Mouse (Mus musculus) heart, postnatal 0 days (tissue): ENCODE data around the gene Lrg1. TPM values are rescaled to one million over a fixed set of nuclear protein-coding genes. Genes with fewer than 3 reads are reported as not detected.

ENCODE experiments used
- ATAC-seq: fragments of 200-750 bp; cut with Nextera tagmentation; 2 replicates; pipeline ENCODE4 v1.8.0; 2017; ENCODE audit warnings: low read depth, moderate number of reproducible peaks, moderate library complexity; ENCODE audit not compliant: insufficient read depth
- DNase-seq: peaks from one replicate; pipeline ENCODE4 v3.0.0-alpha.2; 2016; ENCODE audit warnings: low spot score
- H3K27ac ChIP-seq: fragments of 300-500 bp; sonication (generic); 2 replicates; pipeline ENCODE4 v1.5.1; 2014; ENCODE audit warnings: low read depth, mild to moderate bottlenecking
- H3K27me3 ChIP-seq: fragments of 300-500 bp; sonication (generic); 2 replicates; pipeline ENCODE4 v1.6.1; 2014; ENCODE audit warnings: low read length, mixed read lengths; ENCODE audit not compliant: control insufficient read depth, insufficient read depth
- H3K36me3 ChIP-seq: fragments of 300-500 bp; sonication (generic); replicated peaks from 2 replicates; pipeline ENCODE4 v1.6.1; 2014; ENCODE audit warnings: low read length, mixed read lengths; ENCODE audit not compliant: control insufficient read depth, insufficient read depth
- H3K4me1 ChIP-seq: fragments of 300-500 bp; sonication (generic); 2 replicates; pipeline ENCODE4 v1.6.1; 2014; ENCODE audit warnings: antibody characterized with exemption; ENCODE audit not compliant: control insufficient read depth, insufficient read depth
- H3K4me2 ChIP-seq: fragments of 300-500 bp; sonication (generic); 2 replicates; pipeline ENCODE4 v1.6.1; 2014; ENCODE audit warnings: low read depth, mild to moderate bottlenecking, low read length, moderate library complexity
- H3K4me3 ChIP-seq: fragments of 300-500 bp; sonication (generic); 2 replicates; pipeline ENCODE4 v1.5.1; 2014; ENCODE audit warnings: low read depth, low read length
- H3K9ac ChIP-seq: fragments of 300-500 bp; sonication (generic); replicated peaks from 2 replicates; pipeline ENCODE4 v1.6.1; 2014; ENCODE audit warnings: low read depth, low read length, mixed read lengths
- H3K9me3 ChIP-seq: fragments of 300-500 bp; sonication (generic); replicated peaks from 2 replicates; pipeline ENCODE4 v1.6.1; 2016; ENCODE audit warnings: low read length; ENCODE audit not compliant: control insufficient read depth
- CTCF ChIP-seq: IDR thresholded peaks from 2 replicates; pipeline ENCODE4 v1.5.1; 2016; ENCODE audit warnings: antibody characterized with exemption, control low read depth, low read depth
- EP300 ChIP-seq: IDR thresholded peaks from 2 replicates; pipeline ENCODE4 v1.6.1; 2016; ENCODE audit warnings: antibody characterized with exemption, low read depth
- WGBS: fragments of 180-500 bp; shearing (Covaris S2); extraction: QIAGEN DNeasy Blood & Tissue Kit; methylation state at CpG from one replicate; pipeline ENCODE4 v1.1.7; 2014; 5-methylcytosine and 5-hydroxymethylcytosine counted together
- polyA plus RNA-seq: library from polyadenylated mRNA; unstranded; fragments of >200 nt; fragmentation: Nextera tagmentation; extraction: Ambion mirVana; gene quantifications from 2 replicates; pipeline ENCODE4 v1.2.1, GENCODE M21; 2015
- total RNA-seq: library from RNA; depleted of rRNA; stranded (reverse); fragments of >200 nt; gene quantifications from 2 replicates; pipeline ENCODE4 v1.2.3, GENCODE M21; 2014; ENCODE audit warnings: low replicate concordance; rRNA removed

Lrg1 gene
- total and polyA plus RNA-seq, 2 experiments from 2014 or later = 4.5 to 9.0 TPM

- Histone ChIP-seq H3K4me3 (peak overlapping the region; percentile 86), H3K9ac (peak overlapping the region; percentile 73), H3K4me2 (peak overlapping the region; percentile 75), H3K36me3 (peaks cover 43% of the 10 kb centered on the region), H3K9me3 (no peaks in the 10 kb centered on the region), H3K27me3 (no peaks in the 10 kb centered on the region), H3K27ac (peak overlapping the region; percentile 99), H3K4me1 (peaks cover 5% of the 10 kb centered on the region; the same call in 1 of the 2 replicates)
- ATAC-seq (peak; percentile 31), DNase-seq (peak; percentile 84)
- TF ChIP-seq EP300 (no peak), CTCF (no peak)
- WGBS = 7% methylated on average over 22 of the region's 22 CpGs
Measured at GRCm38 (mm10) chr17:56074097-56074826, 47.5 kb downstream of the Lrg1 start.

GRCm38 (mm10) chr17:56072243-56072642, 49.6 kb downstream of the Lrg1 start:
- H3K36me3 ChIP-seq = peaks cover 63% of the 10 kb centered on the region
- H3K9me3 ChIP-seq = no peaks in the 10 kb centered on the region
- H3K27ac ChIP-seq = no peak overlapping the region
- H3K4me2 ChIP-seq = no peak overlapping the region
- ATAC-seq (no peak), DNase-seq (no peak)
- peaks cover 5% of the 10 kb centered on the region; the same call in 1 of the 2 replicates for H3K4me1 ChIP-seq
- H3K9ac ChIP-seq = no peak overlapping the region
- TF ChIP-seq CTCF (no peak), EP300 (no peak)
- H3K27me3 ChIP-seq = no peaks in the 10 kb centered on the region
- H3K4me3 ChIP-seq = no peak overlapping the region
- 83% methylated on average over 5 of the region's 5 CpGs for WGBS

DNA sequence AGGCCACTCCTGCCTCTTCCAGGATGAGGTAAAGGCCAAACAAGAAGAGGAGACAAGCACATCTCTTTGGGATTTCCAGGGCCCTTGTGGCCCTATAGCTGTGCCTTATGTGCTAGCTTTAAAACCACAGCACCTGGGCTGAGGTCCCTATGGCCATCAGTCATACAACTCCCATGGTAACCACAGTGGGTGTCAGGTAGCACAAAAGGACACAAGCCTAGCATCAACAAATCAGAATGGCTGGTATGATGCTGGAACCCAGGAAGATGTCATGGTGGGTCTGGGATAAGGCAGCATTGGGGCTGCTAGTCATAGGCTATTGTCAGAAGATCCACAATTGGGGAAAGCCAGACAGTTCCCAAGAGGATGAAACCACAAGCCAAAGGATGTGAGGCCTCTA, 50.7 kb downstream of the Lrg1 start:
- no peak overlapping the region for H3K27ac ChIP-seq
- ATAC-seq = no peak
- no peak for DNase-seq
- H3K4me2 ChIP-seq = no peak overlapping the region
- H3K9me3 ChIP-seq = no peaks in the 10 kb centered on the region
- TF ChIP-seq EP300 (no peak), CTCF (no peak)
- no peaks in the 10 kb centered on the region for H3K27me3 ChIP-seq
- no peak overlapping the region for H3K9ac ChIP-seq
- H3K36me3 ChIP-seq = peaks cover 73% of the 10 kb centered on the region
- peaks cover 5% of the 10 kb centered on the region; the same call in 1 of the 2 replicates for H3K4me1 ChIP-seq
- no peak overlapping the region for H3K4me3 ChIP-seq

Other genes with a start within 250 kb of the Lrg1 start
- 0.08 and 4.4 TPM in 2 replicates for gene Zfp119a, start 243.1 kb downstream of the Lrg1 start, total RNA-seq
- gene Zfp119a, start 243.1 kb downstream of the Lrg1 start, polyA plus RNA-seq = 5.4 and 6.0 TPM in 2 replicates
- 3.1 and 8.2 TPM in 2 replicates for gene Zfp959, start 229.9 kb downstream of the Lrg1 start, total RNA-seq
- 7.3 and 7.4 TPM in 2 replicates for gene Zfp959, start 229.9 kb downstream of the Lrg1 start, polyA plus RNA-seq
- gene Zfp119b, start 172.5 kb downstream of the Lrg1 start, total RNA-seq = 2.9 and 3.8 TPM in 2 replicates
- gene Zfp119b, start 172.5 kb downstream of the Lrg1 start, polyA plus RNA-seq = 5.6 and 6.8 TPM in 2 replicates
- gene Ebi3, start 169.4 kb downstream of the Lrg1 start, total RNA-seq = not detected in 2 replicates
- gene Ebi3, start 169.4 kb downstream of the Lrg1 start, polyA plus RNA-seq = 0.37 and 1.1 TPM in 2 replicates
- gene Yju2, start 162.9 kb downstream of the Lrg1 start, total RNA-seq = 5.9 and 6.4 TPM in 2 replicates
- 12.3 and 12.8 TPM in 2 replicates for gene Yju2, start 162.9 kb downstream of the Lrg1 start, polyA plus RNA-seq
- gene Shd, start 151.5 kb downstream of the Lrg1 start, total RNA-seq = 7.5 and 11.7 TPM in 2 replicates
- gene Shd, start 151.5 kb downstream of the Lrg1 start, polyA plus RNA-seq = 5.0 and 5.7 TPM in 2 replicates
- not detected in 2 replicates for gene Fsd1, start 135.5 kb downstream of the Lrg1 start, total RNA-seq
- gene Fsd1, start 135.5 kb downstream of the Lrg1 start, polyA plus RNA-seq = 0.26 and 0.51 TPM in 2 replicates
- 14.3 and 23.7 TPM in 2 replicates for gene Stap2, start 116.4 kb downstream of the Lrg1 start, total RNA-seq
- 16.0 and 17.2 TPM in 2 replicates for gene Stap2, start 116.4 kb downstream of the Lrg1 start, polyA plus RNA-seq
- gene Mpnd, start 116.3 kb downstream of the Lrg1 start, total RNA-seq = 100 and 114 TPM in 2 replicates
- gene Mpnd, start 116.3 kb downstream of the Lrg1 start, polyA plus RNA-seq = 42.5 and 42.9 TPM in 2 replicates
- gene Sh3gl1, start 85.4 kb downstream of the Lrg1 start, total RNA-seq = 45.8 and 61.1 TPM in 2 replicates
- 43.5 and 49.5 TPM in 2 replicates for gene Sh3gl1, start 85.4 kb downstream of the Lrg1 start, polyA plus RNA-seq
- 2.8 and 8.3 TPM in 2 replicates for gene Chaf1a, start 81.6 kb downstream of the Lrg1 start, total RNA-seq
- 2.9 and 3.0 TPM in 2 replicates for gene Chaf1a, start 81.6 kb downstream of the Lrg1 start, polyA plus RNA-seq
- gene Ubxn6, start 47.0 kb downstream of the Lrg1 start, total RNA-seq = 67.5 and 68.1 TPM in 2 replicates
- gene Ubxn6, start 47.0 kb downstream of the Lrg1 start, polyA plus RNA-seq = 56.2 and 58.2 TPM in 2 replicates
- gene Hdgfl2, start 42.4 kb downstream of the Lrg1 start, total RNA-seq = 23.9 and 35.9 TPM in 2 replicates
- 52.1 TPM in 2 replicates for gene Hdgfl2, start 42.4 kb downstream of the Lrg1 start, polyA plus RNA-seq
- 47.4 and 88.5 TPM in 2 replicates for gene Plin4, start 12.2 kb downstream of the Lrg1 start, total RNA-seq
- gene Plin4, start 12.2 kb downstream of the Lrg1 start, polyA plus RNA-seq = 5.9 and 9.4 TPM in 2 replicates
- 23.3 and 58.8 TPM in 2 replicates for gene Plin5, start 4.4 kb downstream of the Lrg1 start, total RNA-seq
- gene Plin5, start 4.4 kb downstream of the Lrg1 start, polyA plus RNA-seq = 55.7 and 58.3 TPM in 2 replicates
- 7.9 and 10.4 TPM in 2 replicates for gene Sema6b, start 18.3 kb upstream of the Lrg1 start, total RNA-seq
- 0.81 and 0.93 TPM in 2 replicates for gene Sema6b, start 18.3 kb upstream of the Lrg1 start, polyA plus RNA-seq
- gene Tnfaip8l1, start 40.5 kb upstream of the Lrg1 start, total RNA-seq = 3.4 and 16.5 TPM in 2 replicates
- gene Tnfaip8l1, start 40.5 kb upstream of the Lrg1 start, polyA plus RNA-seq = 4.9 and 5.6 TPM in 2 replicates
- gene Mydgf, start 61.9 kb upstream of the Lrg1 start, total RNA-seq = 42.9 and 43.2 TPM in 2 replicates
- 50.2 and 52.0 TPM in 2 replicates for gene Mydgf, start 61.9 kb upstream of the Lrg1 start, polyA plus RNA-seq
- 25.9 and 29.0 TPM in 2 replicates for gene Dpp9, start 96.9 kb upstream of the Lrg1 start, total RNA-seq
- gene Dpp9, start 96.9 kb upstream of the Lrg1 start, polyA plus RNA-seq = 12.6 and 13.3 TPM in 2 replicates
- 82.1 and 84.3 TPM in 2 replicates for gene Fem1a, start 134.8 kb upstream of the Lrg1 start, total RNA-seq
- gene Fem1a, start 134.8 kb upstream of the Lrg1 start, polyA plus RNA-seq = 29.5 and 37.1 TPM in 2 replicates
- gene Ticam1, start 154.8 kb upstream of the Lrg1 start, total RNA-seq = 12.3 and 13.8 TPM in 2 replicates
- 4.4 and 4.6 TPM in 2 replicates for gene Ticam1, start 154.8 kb upstream of the Lrg1 start, polyA plus RNA-seq
- 76.8 and 78.5 TPM in 2 replicates for gene Plin3, start 170.9 kb upstream of the Lrg1 start, total RNA-seq
- 70.9 and 73.0 TPM in 2 replicates for gene Plin3, start 170.9 kb upstream of the Lrg1 start, polyA plus RNA-seq
- not detected in 2 replicates for gene Arrdc5, start 178.3 kb upstream of the Lrg1 start, total RNA-seq
- not detected in 2 replicates for gene Arrdc5, start 178.3 kb upstream of the Lrg1 start, polyA plus RNA-seq
- gene Uhrf1, start 181.3 kb upstream of the Lrg1 start, total RNA-seq = 26.8 and 33.8 TPM in 2 replicates
- 13.2 and 14.4 TPM in 2 replicates for gene Uhrf1, start 181.3 kb upstream of the Lrg1 start, polyA plus RNA-seq
- 61.8 and 80.4 TPM in 2 replicates for gene Kdm4b, start 204.1 kb upstream of the Lrg1 start, total RNA-seq
- 16.1 and 17.7 TPM in 2 replicates for gene Kdm4b, start 204.1 kb upstream of the Lrg1 start, polyA plus RNA-seq